Mouse (Mus musculus) midbrain, embryonic 14.5 days (tissue): ENCODE measurements around the gene Cenpj. TPM values are rescaled to one million over a fixed set of nuclear protein-coding genes. Genes with fewer than 3 reads are reported as not detected.

Experiments
- ATAC-seq: fragments of 200-750 bp; cut with Nextera tagmentation; 2 replicates; pipeline ENCODE4 v1.8.0; 2017; ENCODE audit warnings: moderate number of reproducible peaks, moderate library complexity; ENCODE audit not compliant: low FRiP score, low TSS enrichment
- DNase-seq: peaks from one replicate; pipeline ENCODE4 v3.0.0-alpha.2; 2015
- H3K27ac ChIP-seq: fragments of 300-500 bp; sonication (generic); replicated peaks from 2 replicates; pipeline ENCODE4 v1.5.1; 2014; ENCODE audit warnings: mild to moderate bottlenecking, low read depth, low read length, moderate library complexity
- H3K27me3 ChIP-seq: fragments of 300-500 bp; sonication (generic); 2 replicates; pipeline ENCODE4 v1.6.1; 2014; ENCODE audit warnings: low read length, control low read depth, mixed read lengths; ENCODE audit not compliant: control insufficient read depth, insufficient read depth
- H3K36me3 ChIP-seq: fragments of 300-500 bp; sonication (generic); 2 replicates; pipeline ENCODE4 v1.6.1; 2014; ENCODE audit warnings: low read length, control low read depth; ENCODE audit not compliant: control insufficient read depth, insufficient read depth
- H3K4me1 ChIP-seq: fragments of 300-500 bp; sonication (generic); 2 replicates; pipeline ENCODE4 v1.6.1; 2014; ENCODE audit warnings: mild to moderate bottlenecking, antibody characterized with exemption, low read length, control low read depth; ENCODE audit not compliant: control insufficient read depth, insufficient read depth
- H3K4me2 ChIP-seq: fragments of 300-500 bp; sonication (generic); 2 replicates; pipeline ENCODE4 v1.6.1; 2014; ENCODE audit warnings: mild to moderate bottlenecking, low read length, moderate library complexity
- H3K4me3 ChIP-seq: fragments of 300-500 bp; sonication (generic); replicated peaks from 2 replicates; pipeline ENCODE4 v1.5.1; 2014; ENCODE audit warnings: low read depth, low read length
- H3K9ac ChIP-seq: fragments of 300-500 bp; sonication (generic); replicated peaks from 2 replicates; pipeline ENCODE4 v1.6.1; 2014; ENCODE audit warnings: mild to moderate bottlenecking, low read length, moderate library complexity
- H3K9me3 ChIP-seq: fragments of 300-500 bp; sonication (generic); 2 replicates; pipeline ENCODE4 v1.6.1; 2016; ENCODE audit warnings: low read length, control low read depth, mixed read lengths; ENCODE audit not compliant: control insufficient read depth
- WGBS: fragments of 180-500 bp; shearing (Covaris S2); extraction: QIAGEN DNeasy Blood & Tissue Kit; methylation state at CpG from one replicate; pipeline ENCODE4 v1.1.7; 2014; 5-methylcytosine and 5-hydroxymethylcytosine counted together
- polyA plus RNA-seq: library from polyadenylated mRNA; unstranded; fragments of >200 nt; fragmentation: Nextera tagmentation; extraction: Ambion mirVana; gene quantifications from 2 replicates; pipeline ENCODE4 v1.2.1, GENCODE M21; 2014

The Cenpj gene
- polyA plus RNA-seq, 1 experiment from 2014 or later = 9.2 TPM

GRCm38 (mm10) chr14:56592191-56592590, 17.0 kb upstream of the Cenpj start:
- Histone ChIP-seq H3K36me3 (no peaks in the 10 kb centered on the region), H3K9me3 (no peaks in the 10 kb centered on the region), H3K9ac (no peak overlapping the region), H3K27me3 (no peaks in the 10 kb centered on the region), H3K27ac (no peak overlapping the region), H3K4me2 (no peak overlapping the region), H3K4me3 (no peak overlapping the region), H3K4me1 (no peaks in the 10 kb centered on the region)
- 94% methylated on average over 9 of the region's 9 CpGs for WGBS
- no peak for ATAC-seq
- no peak for DNase-seq

GRCm38 (mm10) chr14:56582294-56582693, 7.1 kb upstream of the Cenpj start:
- DNase-seq = no peak
- H3K4me2 ChIP-seq = no peak overlapping the region
- H3K9me3 ChIP-seq = no peaks in the 10 kb centered on the region
- H3K4me3 ChIP-seq = no peak overlapping the region
- no peaks in the 10 kb centered on the region for H3K27me3 ChIP-seq
- no peaks in the 10 kb centered on the region for H3K36me3 ChIP-seq
- no peak overlapping the region for H3K27ac ChIP-seq
- WGBS = 96% methylated on average over 6 of the region's 6 CpGs
- H3K4me1 ChIP-seq = no peaks in the 10 kb centered on the region
- H3K9ac ChIP-seq = no peak overlapping the region
- ATAC-seq = no peak

- H3K27me3 ChIP-seq = no peaks in the 10 kb centered on the region
- no peak for ATAC-seq
- no peak overlapping the region for H3K4me2 ChIP-seq
- no peaks in the 10 kb centered on the region for H3K36me3 ChIP-seq
- no peaks in the 10 kb centered on the region for H3K9me3 ChIP-seq
- no peak for DNase-seq
- no peak overlapping the region for H3K27ac ChIP-seq
- no peak overlapping the region for H3K4me3 ChIP-seq
- H3K4me1 ChIP-seq = no peaks in the 10 kb centered on the region
- 72% methylated on average over 5 of the region's 5 CpGs for WGBS
- H3K9ac ChIP-seq = no peak overlapping the region
Measured at GRCm38 (mm10) chr14:56581117-56581516, 5.9 kb upstream of the Cenpj start.

GRCm38 (mm10) chr14:56579011-56579410, 3.8 kb upstream of the Cenpj start:
- ATAC-seq (no peak), DNase-seq (no peak)
- no peaks in the 10 kb centered on the region for H3K9me3 ChIP-seq
- 0 out of 2 replicates have a peak, but pooled peaks cover 4% of the 10 kb centered on the region for H3K4me1 ChIP-seq
- no peak overlapping the region for H3K4me2 ChIP-seq
- no peak overlapping the region for H3K4me3 ChIP-seq
- no peak overlapping the region for H3K27ac ChIP-seq
- WGBS = 60% methylated on average over 8 of the region's 8 CpGs
- no peaks in the 10 kb centered on the region for H3K27me3 ChIP-seq
- H3K9ac ChIP-seq = no peak overlapping the region
- no peaks in the 10 kb centered on the region for H3K36me3 ChIP-seq

DNA sequence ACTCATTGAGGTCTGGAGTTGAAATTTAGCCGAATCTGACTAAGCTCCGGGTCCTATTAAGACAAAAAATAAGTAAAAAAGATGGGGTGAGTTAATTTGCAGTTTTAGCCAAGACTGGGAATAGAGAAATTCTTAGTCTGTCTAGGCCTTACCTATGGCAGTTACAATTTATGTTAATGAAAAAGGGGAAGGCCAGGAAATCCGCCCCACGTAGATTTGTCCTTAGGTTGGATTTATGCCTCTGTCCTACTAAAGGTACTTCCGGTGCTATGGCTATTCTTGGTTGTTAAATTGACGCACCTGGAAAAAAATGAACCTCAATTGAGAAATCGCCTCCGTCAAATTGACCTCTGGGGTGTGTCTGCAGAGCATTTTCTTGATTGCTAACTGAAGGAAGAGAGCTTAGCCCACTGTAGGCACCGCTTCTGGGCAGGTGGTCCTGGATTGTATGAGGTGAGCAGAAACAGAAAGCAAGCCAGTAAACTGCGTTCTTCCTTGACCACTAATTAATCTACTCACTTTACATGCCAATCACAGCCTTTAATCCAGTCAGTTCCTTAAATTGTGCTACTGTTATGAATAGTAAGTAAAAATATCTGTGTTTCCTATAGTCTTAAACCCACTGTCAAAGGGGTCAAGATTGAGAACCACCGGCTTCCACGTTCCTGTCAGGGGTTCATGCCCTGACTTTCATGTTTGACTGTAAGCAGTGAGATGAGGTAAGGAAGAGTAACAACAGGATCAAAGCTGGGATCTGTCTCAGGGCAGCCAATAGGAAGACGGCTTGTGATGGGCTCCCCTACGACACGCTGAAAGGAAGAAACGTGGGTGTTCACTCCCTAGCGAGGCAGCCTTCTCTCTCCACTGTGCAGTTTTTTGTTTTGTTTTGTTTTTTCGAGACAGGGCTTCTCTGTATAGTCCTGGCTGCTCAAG, 1.0 kb upstream of the Cenpj start:
- H3K27ac ChIP-seq = no peak overlapping the region
- H3K9ac ChIP-seq = no peak overlapping the region
- H3K27me3 ChIP-seq = no peaks in the 10 kb centered on the region
- 75% methylated on average over 18 of the region's 18 CpGs for WGBS
- ATAC-seq = no peak
- peak overlapping the region; percentile 56 for H3K4me2 ChIP-seq
- H3K9me3 ChIP-seq = no peaks in the 10 kb centered on the region
- no peak for DNase-seq
- H3K4me1 ChIP-seq = peaks cover 4% of the 10 kb centered on the region
- H3K36me3 ChIP-seq = no peaks in the 10 kb centered on the region
- H3K4me3 ChIP-seq = 0 out of 2 replicates have a peak overlapping the region, but pooled peaks have one; percentile 33

DNA sequence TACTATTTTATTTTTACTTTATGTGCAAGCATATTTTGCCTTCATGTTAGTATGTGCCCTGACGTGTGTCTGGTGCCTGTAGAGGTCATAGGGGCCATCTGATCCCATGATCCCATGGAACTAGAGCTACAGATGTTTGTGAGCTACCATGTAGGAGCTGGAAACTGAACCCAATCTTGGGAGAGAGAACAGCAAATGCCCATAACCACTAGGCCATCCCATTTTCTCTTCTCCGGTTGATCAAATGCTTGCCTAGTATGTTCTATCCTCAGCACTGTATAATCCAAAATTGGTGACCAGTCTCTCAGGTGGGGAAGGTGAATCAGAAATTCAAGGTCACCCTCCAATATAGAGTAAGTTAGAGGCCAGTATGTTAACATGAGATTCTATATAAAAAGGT, 2.7 kb downstream of the Cenpj start:
- Histone ChIP-seq H3K9ac (peak overlapping the region; percentile 48), H3K4me3 (peak overlapping the region; percentile 78; the same call in 1 of the 2 replicates), H3K27ac (no peak overlapping the region), H3K9me3 (no peaks in the 10 kb centered on the region), H3K4me1 (peaks cover 9% of the 10 kb centered on the region), H3K4me2 (peak overlapping the region; percentile 82), H3K27me3 (no peaks in the 10 kb centered on the region), H3K36me3 (no peaks in the 10 kb centered on the region)
- ATAC-seq (no peak), DNase-seq (no peak)
- WGBS = 66% methylated on average over 2 of the region's 2 CpGs

- peak overlapping the region; percentile 63 for H3K27ac ChIP-seq
- DNase-seq (peak; percentile 98), ATAC-seq (peak; percentile 99)
- peak overlapping the region; percentile 64 for H3K9ac ChIP-seq
- peaks cover 9% of the 10 kb centered on the region for H3K4me1 ChIP-seq
- peak overlapping the region; percentile 82 for H3K4me2 ChIP-seq
- under 1% methylated on average over 59 of the region's 59 CpGs for WGBS
- H3K9me3 ChIP-seq = no peaks in the 10 kb centered on the region
- H3K27me3 ChIP-seq = no peaks in the 10 kb centered on the region
- no peaks in the 10 kb centered on the region for H3K36me3 ChIP-seq
- peak overlapping the region; percentile 78 for H3K4me3 ChIP-seq
Measured at GRCm38 (mm10) chr14:56571310-56572093, 3.7 kb downstream of the Cenpj start.

DNA sequence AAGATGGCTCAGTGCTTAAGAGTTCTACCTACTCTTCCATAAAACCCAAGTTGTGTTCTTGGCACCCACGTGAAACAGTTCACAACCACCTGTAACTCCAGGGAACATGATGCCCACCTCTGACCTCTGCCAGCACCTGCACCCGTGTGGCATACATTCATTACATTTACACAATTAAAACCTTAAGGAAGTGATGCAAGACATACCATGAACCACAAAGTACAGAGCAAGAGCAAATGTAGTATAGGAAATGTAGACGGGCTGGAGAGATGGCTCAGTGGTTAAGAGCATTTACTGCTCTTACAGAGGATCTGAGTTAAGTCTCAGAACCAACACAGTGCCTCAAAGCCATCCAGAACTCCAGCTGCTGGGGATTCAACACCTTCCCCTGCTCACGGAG, 6.2 kb downstream of the Cenpj start:
- Histone ChIP-seq H3K27me3 (no peaks in the 10 kb centered on the region), H3K27ac (no peak overlapping the region), H3K4me2 (no peak overlapping the region), H3K4me1 (peaks cover 5% of the 10 kb centered on the region), H3K9ac (no peak overlapping the region), H3K36me3 (peaks cover 8% of the 10 kb centered on the region; the same call in 1 of the 2 replicates), H3K9me3 (no peaks in the 10 kb centered on the region), H3K4me3 (no peak overlapping the region)
- DNase-seq (no peak), ATAC-seq (no peak)
- WGBS = 91% methylated on average over 4 of the region's 4 CpGs
